Mouse (Mus musculus) monocyte, adult 5-6 weeks (primary cell): ENCODE measurements around the gene Mat2a. TPM values are rescaled to one million over a fixed set of nuclear protein-coding genes. Genes with fewer than 3 reads are reported as not detected.
A peak's percentile ranks its signal among the peaks of the same experiment; 100 is the strongest.

ENCODE experiments used
- ATAC-seq: fragments of 153-309, 156-312 bp; replicated peaks from 2 replicates; pipeline ENCODE4 v1.8.0; 2017; ENCODE audit warnings: mild to moderate bottlenecking; ENCODE audit not compliant: low TSS enrichment, insufficient number of reproducible peaks, severe bottlenecking, poor library complexity, low FRiP score
- total RNA-seq: library from RNA; stranded (forward); fragments of 200-1000, 200-491, 200-594 nt; gene quantifications from 3 replicates; pipeline ENCODE4 v1.2.3, GENCODE M21; 2017

Gene Mat2a
- total RNA-seq, 1 experiment from 2014 or later = 164 TPM

GRCm38 (mm10) chr6:72428036-72428435, 11.3 kb downstream of the Mat2a start:
- peak; percentile 65; the same call in 1 of the 2 replicates for ATAC-seq

- ATAC-seq = no peak
Measured at GRCm38 (mm10) chr6:72425646-72426045, 13.7 kb downstream of the Mat2a start.

DNA sequence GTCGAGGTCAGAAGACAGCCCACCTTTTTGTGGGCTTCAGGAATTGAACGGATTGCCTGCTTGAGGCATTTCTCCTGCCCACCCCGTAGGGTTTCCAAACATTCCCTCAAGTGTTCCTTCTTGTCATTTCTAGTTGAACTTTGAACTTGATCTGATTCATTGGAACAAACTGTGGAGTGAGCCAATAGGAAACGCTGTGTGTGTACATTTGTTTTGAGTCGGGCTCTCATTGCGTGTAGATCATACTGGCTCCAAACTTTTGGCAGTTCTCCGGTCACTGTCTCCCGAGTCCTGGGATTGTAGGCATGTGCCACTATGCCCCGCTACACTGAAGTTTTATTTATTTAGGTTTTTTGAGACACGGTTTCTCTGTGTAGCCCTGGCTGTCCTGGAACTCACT, 18.5 kb downstream of the Mat2a start:
- no peak for ATAC-seq

DNA sequence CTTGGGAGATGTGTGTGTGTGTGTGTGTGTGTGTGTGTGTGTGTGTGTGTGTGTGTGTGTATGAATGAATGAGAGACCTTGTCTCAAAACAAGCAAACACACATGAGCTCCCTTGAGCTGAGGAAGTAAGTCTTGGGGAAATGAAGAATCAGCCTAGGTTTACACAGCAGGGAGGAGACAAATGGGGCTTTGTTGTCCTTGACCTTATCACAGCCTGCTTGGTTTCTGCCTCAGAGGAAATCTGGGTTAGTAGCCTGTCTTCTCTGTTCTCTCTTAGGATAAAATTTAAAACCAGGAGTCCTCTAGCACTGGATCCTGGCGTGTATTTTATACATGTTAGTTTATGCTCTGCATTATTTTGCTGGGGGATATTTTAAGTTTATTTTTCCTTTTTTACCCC, 19.6 kb downstream of the Mat2a start:
- no peak for ATAC-seq

DNA sequence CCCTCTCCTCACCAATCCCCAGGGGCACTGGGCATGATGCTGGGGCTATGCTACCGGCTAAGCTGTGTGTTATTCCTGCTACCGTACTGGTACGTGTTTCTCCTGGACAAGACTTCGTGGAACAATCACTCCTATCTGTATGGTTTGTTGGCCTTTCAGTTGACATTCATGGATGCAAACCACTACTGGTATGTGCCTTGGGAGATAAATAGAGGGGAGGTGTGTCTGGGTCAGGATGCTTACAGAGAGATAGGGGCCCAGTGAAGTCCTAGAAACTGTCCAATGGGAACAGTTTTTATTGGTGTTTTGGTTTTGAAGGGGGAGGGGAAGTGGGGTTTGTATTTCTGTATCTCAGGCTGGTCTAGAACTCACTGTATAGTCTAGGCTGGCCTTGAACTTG, 21.1 kb downstream of the Mat2a start:
- no peak for ATAC-seq

DNA sequence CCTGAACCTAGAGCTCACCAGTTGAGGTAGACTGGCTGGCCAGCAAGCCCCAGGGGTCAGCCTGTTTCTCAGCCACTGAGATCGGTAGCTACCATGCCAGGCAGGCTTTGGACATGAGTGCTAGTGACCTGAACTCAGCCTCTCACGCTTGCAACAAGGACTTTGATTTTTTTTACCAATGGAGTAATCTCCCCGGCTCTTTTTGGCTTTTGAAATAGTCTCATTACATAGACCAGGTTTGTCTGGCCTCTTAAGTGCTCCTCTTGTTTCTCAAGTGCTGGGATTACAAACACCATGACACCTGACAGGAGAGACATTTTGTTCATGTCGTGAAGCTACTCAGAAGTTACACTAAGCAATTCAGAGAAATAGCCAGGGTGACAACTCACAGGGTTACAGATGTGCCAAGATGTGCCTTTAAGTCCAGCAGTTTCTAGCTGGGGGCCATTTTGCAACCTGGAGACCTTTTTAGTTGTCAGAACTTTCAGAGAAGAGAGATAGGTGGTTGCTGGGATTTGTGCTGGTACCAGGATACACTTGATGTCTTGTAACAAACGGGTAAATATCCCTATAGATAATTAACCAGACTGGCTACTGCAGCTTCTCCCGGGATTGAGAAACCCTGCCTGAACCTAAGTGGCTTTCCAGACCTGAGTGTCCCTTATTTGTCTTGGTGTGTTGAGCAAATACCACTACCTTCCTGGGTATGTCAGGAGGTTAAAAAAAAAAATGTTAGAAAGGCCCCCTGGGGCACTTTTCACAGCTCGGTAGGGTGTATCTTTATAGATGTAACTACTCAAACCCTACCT, 23.2 kb downstream of the Mat2a start:
- no peak for ATAC-seq

- ATAC-seq = no peak
Measured at GRCm38 (mm10) chr6:72415181-72415580, 24.2 kb downstream of the Mat2a start.

DNA sequence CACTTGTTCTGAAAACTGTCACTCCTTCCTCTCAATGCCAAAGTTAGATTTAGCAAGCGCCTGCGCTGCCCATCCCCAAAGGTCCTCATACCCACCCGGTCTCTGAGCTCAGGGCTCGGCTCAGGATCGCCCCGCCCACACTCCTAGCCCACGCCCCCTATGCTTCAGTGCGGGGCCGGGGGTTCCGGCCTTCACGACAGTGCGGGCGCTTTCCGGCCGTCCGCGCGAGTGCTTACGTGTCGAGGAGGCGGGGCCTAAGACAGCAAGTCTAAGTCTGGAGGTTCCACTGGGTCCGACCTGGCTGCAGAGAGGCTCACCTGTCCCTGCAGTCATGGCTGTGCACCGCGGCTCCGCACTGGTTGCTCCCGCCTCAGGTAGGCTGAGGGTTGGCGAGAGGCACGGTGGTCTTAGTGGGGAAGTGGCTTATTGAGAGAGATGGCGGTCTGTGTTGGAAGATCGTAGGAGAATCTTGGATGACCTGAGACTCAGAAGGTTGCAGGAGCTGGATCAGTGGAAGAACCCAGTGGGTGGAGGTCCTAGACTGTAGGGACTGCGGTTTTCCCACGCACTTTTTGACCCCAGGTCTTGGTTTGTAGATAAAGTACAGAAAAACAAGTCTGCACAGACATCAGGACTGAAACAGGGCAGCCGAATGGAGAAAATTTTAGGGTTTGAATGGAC, 25.1 kb downstream of the Mat2a start, which contains the start of gene Ggcx:
Gene Ggcx, plus strand, starts transcription at position 233 of the 681 bp plus-strand sequence.
- ATAC-seq = peak; percentile 94

GRCm38 (mm10) chr6:72410518-72410917, 28.8 kb downstream of the Mat2a start:
- peak; percentile 10; the same call in 1 of the 2 replicates for ATAC-seq

DNA sequence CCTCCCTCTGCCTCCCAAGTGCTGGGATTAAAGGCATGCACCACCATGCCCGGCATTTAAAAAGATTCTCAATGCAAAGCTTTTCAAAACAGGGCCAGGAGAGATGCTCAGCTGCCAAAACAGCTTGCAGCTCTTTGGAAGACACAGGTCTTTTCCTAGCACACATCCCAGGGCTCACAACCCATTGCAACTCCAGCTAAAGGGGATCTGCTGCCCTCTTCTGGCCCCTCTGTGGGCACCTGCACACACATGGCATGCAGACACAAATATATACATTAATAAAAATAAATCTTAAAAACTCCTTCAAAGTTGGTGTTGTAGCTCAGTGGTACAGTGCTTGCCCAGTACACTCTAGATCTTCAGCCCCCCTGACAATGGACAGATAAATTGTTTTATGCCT, 29.4 kb downstream of the Mat2a start:
- ATAC-seq = no peak

DNA sequence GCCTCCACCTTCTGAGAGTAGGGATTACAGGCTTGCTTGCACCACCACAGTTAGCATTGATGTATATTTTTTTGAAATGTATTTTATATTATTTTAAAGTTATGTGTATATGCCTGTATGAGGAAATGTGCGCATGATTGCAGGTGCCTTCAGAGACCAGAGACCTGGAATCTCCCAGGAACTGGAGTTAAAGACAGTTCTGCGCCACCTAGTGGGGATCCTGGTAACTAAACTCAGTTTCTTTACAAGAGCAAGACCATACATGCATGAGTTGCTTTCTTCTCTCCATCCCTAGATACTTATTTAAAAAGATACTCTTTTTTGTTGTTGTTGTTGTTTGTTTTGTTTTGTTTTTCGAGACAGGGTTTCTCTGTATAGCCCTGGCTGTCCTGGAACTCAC, 29.8 kb downstream of the Mat2a start:
- no peak for ATAC-seq

GRCm38 (mm10) chr6:72407119-72407518, 32.2 kb downstream of the Mat2a start:
- peak; percentile 98 for ATAC-seq

- ATAC-seq = no peak
Measured at GRCm38 (mm10) chr6:72405356-72405755, 34.0 kb downstream of the Mat2a start.

- ATAC-seq = peak; percentile 88
Measured at GRCm38 (mm10) chr6:72401875-72402274, 37.5 kb downstream of the Mat2a start.

DNA sequence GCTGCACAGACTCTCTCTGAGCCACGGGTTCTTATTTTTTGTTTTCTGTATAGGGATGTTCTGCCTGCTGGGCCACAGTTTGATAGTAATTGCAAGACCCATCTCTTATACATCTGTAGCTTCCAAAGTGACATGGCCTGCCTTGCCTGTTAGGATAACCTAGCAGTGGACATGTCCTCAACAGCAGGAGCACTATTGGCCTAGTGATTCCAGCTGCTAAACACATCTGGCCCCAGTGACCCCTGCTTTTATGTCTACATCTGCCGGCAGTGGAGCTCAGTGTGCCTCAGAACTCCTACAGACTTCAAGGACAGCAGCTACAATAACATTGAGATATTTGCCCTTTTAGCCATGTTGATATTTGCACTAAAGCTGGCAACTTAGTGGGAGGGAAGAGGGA, 39.4 kb downstream of the Mat2a start:
- ATAC-seq = no peak

GRCm38 (mm10) chr6:72396837-72397251, 42.5 kb downstream of the Mat2a start:
- ATAC-seq = no peak

DNA sequence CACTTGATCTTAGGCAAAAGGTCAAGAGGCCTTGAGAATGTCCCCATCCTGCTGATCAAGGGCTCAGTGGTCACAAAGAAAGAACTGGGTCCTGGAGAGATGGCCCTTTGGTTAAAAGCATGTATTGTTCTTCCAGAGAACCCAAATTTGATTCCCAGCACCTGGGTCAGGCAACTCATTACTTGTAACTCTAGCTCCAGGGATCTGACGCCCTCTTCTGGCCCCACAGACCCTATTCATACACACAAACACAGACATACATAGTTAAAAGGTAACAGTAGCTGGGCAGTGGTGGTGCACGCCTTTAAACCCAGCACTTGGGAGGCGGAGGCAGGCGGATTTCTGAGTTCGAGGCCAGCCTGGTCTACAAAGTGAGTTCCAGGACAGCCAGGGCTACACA, 47.0 kb downstream of the Mat2a start:
- no peak for ATAC-seq

GRCm38 (mm10) chr6:72390795-72391521, 48.4 kb downstream of the Mat2a start:
- no peak for ATAC-seq

- ATAC-seq = peak; percentile 87
Measured at GRCm38 (mm10) chr6:72389941-72390771, 49.2 kb downstream of the Mat2a start, which contains the start of gene Vamp8. TSS of gene Vamp8 (minus strand) at chr6:72390703.
